26 mouse cellular contexts compared by ENCODE assay signal in genomic region chr5:13557257-13557656, GRCm38 (mm10).
DNase-seq lines count a peak whose midpoint lies in the region; ATAC-seq and TF ChIP-seq lines count a peak whose summit lies in the region.
"Had no signal": no experiment of that assay in that cellular context is flagged by ENCODE, and none has a peak within 500 bp of the region (broad histone marks: within the 10 kb centered on the region; RNA-seq: fewer than 3 reads in every experiment).

No protein-coding gene starts in this region.

- peak; percentile 47 for DNase-seq in forebrain, embryonic 11.5 days (ENCODE audit: low spot score)
- peak; percentile 66 for DNase-seq in midbrain, embryonic 11.5 days (ENCODE audit: low spot score, missing footprints)
- peak; percentile 7 for DNase-seq in Muller cell, postnatal 12 days (ENCODE audit: inconsistent ontology term)
- peak; percentile 40 for DNase-seq in brain, embryonic 14.5 days (ENCODE audit: low read depth)
- DNase-seq in adrenal gland, adult (ENCODE audit: inconsistent age in 2 of 2, low spot score in 1 of 2), result no peak
- DNase-seq in MN1 (ENCODE audit: low spot score), result no peak
- DNase-seq: adrenal gland, adult 2 months; adrenal gland, adult 8-10 months; adrenal gland, postnatal 10 days; adrenal gland, postnatal 14 days; adrenal gland, postnatal 25 days; adrenal gland, postnatal 36 days; B cell, adult 2 months; cerebellum, adult 11 months; cerebellum, adult 11-12 months; cerebellum, adult 18-20 months; cerebellum, adult 2 months; cerebellum, adult 8-10 months; cerebellum, adult 9-10 months had no signal

- no peak overlapping the region for H3K9ac ChIP-seq in forebrain, embryonic 11.5 days (ENCODE audit: low read length)
- no peak overlapping the region for H3K9ac ChIP-seq in forebrain, embryonic 16.5 days (replicated peaks; ENCODE audit: low read depth, low read length)
- no peak overlapping the region for H3K9ac ChIP-seq in midbrain, embryonic 11.5 days (ENCODE audit: low read length)
- H3K9ac ChIP-seq in midbrain, embryonic 16.5 days (ENCODE audit: low read depth, low read length), result no peak overlapping the region

- no peaks in the 10 kb centered on the region for H3K4me1 ChIP-seq in forebrain, embryonic 11.5 days (replicated peaks; ENCODE audit: control insufficient read depth, insufficient read depth, low read length)
- H3K4me1 ChIP-seq in forebrain, embryonic 16.5 days (replicated peaks; ENCODE audit: control insufficient read depth, insufficient read depth, low read length), result no peaks in the 10 kb centered on the region
- no peaks in the 10 kb centered on the region for H3K4me1 ChIP-seq in midbrain, embryonic 11.5 days (ENCODE audit: control insufficient read depth, insufficient read depth, low read length)
- H3K4me1 ChIP-seq in midbrain, embryonic 16.5 days (ENCODE audit: control insufficient read depth, insufficient read depth, low read length), result no peaks in the 10 kb centered on the region

- no peak for TF ChIP-seq POLR2A in brain, embryonic 14.5 days (IDR thresholded peaks at IDR 0.05; ENCODE audit: borderline replicate concordance, extremely low read depth, insufficient read depth, insufficient read length, poor library complexity, severe bottlenecking)

- TF ChIP-seq CTCF in brain, embryonic 14.5 days (IDR thresholded peaks at IDR 0.05; ENCODE audit: borderline replicate concordance, extremely low read depth, insufficient read depth, insufficient read length), result no peak

- ATAC-seq in forebrain, embryonic 11.5 days (replicated peaks; ENCODE audit: low FRiP score), result peak; percentile 65
- no peak for ATAC-seq in forebrain, embryonic 16.5 days
- ATAC-seq in midbrain, embryonic 11.5 days (ENCODE audit: low FRiP score), result no peak
- no peak for ATAC-seq in midbrain, embryonic 16.5 days
- ATAC-seq: activated CD4-positive, CD25-positive, alpha-beta regulatory T cell, adult 4 months; CD4-positive, CD25-positive, alpha-beta regulatory T cell, adult 4 months; Patski had no signal

- no peak overlapping the region for H3K4me3 ChIP-seq in forebrain, embryonic 11.5 days (ENCODE audit: low read depth, low read length)
- no peak overlapping the region for H3K4me3 ChIP-seq in forebrain, embryonic 16.5 days (replicated peaks; ENCODE audit: low read length)
- no peak overlapping the region for H3K4me3 ChIP-seq in midbrain, embryonic 11.5 days (ENCODE audit: low read depth, low read length)
- H3K4me3 ChIP-seq in midbrain, embryonic 16.5 days (ENCODE audit: low read depth, low read length), result no peak overlapping the region

- no peak overlapping the region for H3K4me2 ChIP-seq in forebrain, embryonic 11.5 days (ENCODE audit: low read depth, low read length, severe bottlenecking)
- H3K4me2 ChIP-seq in forebrain, embryonic 16.5 days (ENCODE audit: low read length), result no peak overlapping the region
- no peak overlapping the region for H3K4me2 ChIP-seq in midbrain, embryonic 11.5 days
- H3K4me2 ChIP-seq in midbrain, embryonic 16.5 days (ENCODE audit: low read length), result no peak overlapping the region

- no peaks in the 10 kb centered on the region for H3K9me3 ChIP-seq in forebrain, embryonic 11.5 days (ENCODE audit: control insufficient read depth, low read length)
- H3K9me3 ChIP-seq in forebrain, embryonic 16.5 days (ENCODE audit: control insufficient read depth, low read length), result no peaks in the 10 kb centered on the region
- H3K9me3 ChIP-seq in midbrain, embryonic 11.5 days (ENCODE audit: control insufficient read depth, low read length), result no peaks in the 10 kb centered on the region
- H3K9me3 ChIP-seq in midbrain, embryonic 16.5 days (replicated peaks; ENCODE audit: control insufficient read depth, low read length, poor library complexity, severe bottlenecking), result no peaks in the 10 kb centered on the region
- H3K9me3 ChIP-seq: G1E had no signal

- 16% methylated on average over 4 of the region's 4 CpGs for WGBS in forebrain, embryonic 11.5 days
- 12% methylated on average over 4 of the region's 4 CpGs for WGBS in forebrain, embryonic 16.5 days
- 33% methylated on average over 4 of the region's 4 CpGs for WGBS in midbrain, embryonic 11.5 days
- 15% methylated on average over 4 of the region's 4 CpGs for WGBS in midbrain, embryonic 16.5 days

- no peaks in the 10 kb centered on the region for H3K36me3 ChIP-seq in forebrain, embryonic 11.5 days (ENCODE audit: control insufficient read depth, insufficient read depth, low read length)
- H3K36me3 ChIP-seq in forebrain, embryonic 16.5 days (ENCODE audit: control insufficient read depth, insufficient read depth), result no peaks in the 10 kb centered on the region
- H3K36me3 ChIP-seq in midbrain, embryonic 11.5 days (ENCODE audit: control insufficient read depth, insufficient read depth, low read length), result no peaks in the 10 kb centered on the region
- no peaks in the 10 kb centered on the region for H3K36me3 ChIP-seq in midbrain, embryonic 16.5 days (ENCODE audit: control insufficient read depth, insufficient read depth, low read length)
- H3K36me3 ChIP-seq: G1E had no signal

- no peak overlapping the region for H3K27ac ChIP-seq in forebrain, embryonic 11.5 days (ENCODE audit: low read depth, low read length)
- no peak overlapping the region for H3K27ac ChIP-seq in forebrain, embryonic 16.5 days (ENCODE audit: low read length)
- no peak overlapping the region for H3K27ac ChIP-seq in midbrain, embryonic 11.5 days (ENCODE audit: low read depth, low read length)
- no peak overlapping the region for H3K27ac ChIP-seq in midbrain, embryonic 16.5 days (ENCODE audit: low read length)

- no peaks in the 10 kb centered on the region for H3K27me3 ChIP-seq in forebrain, embryonic 11.5 days (ENCODE audit: control insufficient read depth, insufficient read depth, low read length)
- H3K27me3 ChIP-seq in forebrain, embryonic 16.5 days (replicated peaks; ENCODE audit: control insufficient read depth, insufficient read depth, low read length), result no peaks in the 10 kb centered on the region
- H3K27me3 ChIP-seq in midbrain, embryonic 11.5 days (ENCODE audit: control insufficient read depth, insufficient read depth, low read length), result peaks cover 25% of the 10 kb centered on the region
- H3K27me3 ChIP-seq in midbrain, embryonic 16.5 days (ENCODE audit: control insufficient read depth, insufficient read depth, low read depth, low read length), result peaks cover 9% of the 10 kb centered on the region
- H3K27me3 ChIP-seq: CH12.LX, Patski had no signal

Comparison
In these comparisons a context has a peak if more than half of its experiments do, and no peak if none do; other contexts are left out.
1. DNase-seq: peak in forebrain, embryonic 11.5 days (single experiment), midbrain, embryonic 11.5 days (single experiment), Muller cell, postnatal 12 days (single experiment) and brain, embryonic 14.5 days (single experiment); none in adrenal gland, adult (0 of 2) and MN1 (single experiment).